Mouse (Mus musculus) kidney, postnatal 10 days (tissue): ENCODE measurements around the gene Sez6.

ENCODE experiments used
- DNase-seq: peaks from one replicate; pipeline ENCODE4 v3.0.0; 2021; ENCODE audit warnings: mixed read lengths

Sez6 gene

DNA sequence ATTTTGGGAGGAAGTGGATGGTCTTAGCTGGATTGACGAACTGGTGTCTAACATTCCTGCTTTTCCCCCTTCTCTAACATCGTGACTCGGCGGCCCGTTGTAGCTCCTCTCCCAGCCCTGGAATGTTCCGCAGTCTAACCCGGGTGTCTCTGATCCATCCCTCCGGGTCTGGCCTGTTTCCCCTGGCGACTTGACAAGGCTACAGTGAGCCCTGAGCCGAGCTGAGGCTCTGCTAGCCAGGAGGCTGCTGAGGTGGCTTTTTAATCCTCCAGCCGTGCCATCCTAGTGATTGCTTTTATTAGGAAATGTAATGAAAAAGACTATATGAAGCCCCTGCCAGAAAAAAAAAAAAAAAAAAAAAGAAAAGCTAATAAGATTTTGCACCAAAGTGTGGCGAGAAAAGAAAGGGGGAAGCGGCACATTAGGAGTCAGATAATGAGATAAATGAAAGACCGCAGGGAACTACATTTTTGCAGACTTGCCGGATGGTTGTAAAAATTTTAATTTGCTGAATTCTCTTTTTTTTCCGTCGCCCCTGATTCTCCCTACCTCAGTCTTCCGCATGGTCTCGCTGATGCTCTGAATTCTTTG is 24.4 kb upstream of the Sez6 start:
- DNase-seq: peak; percentile 39

- DNase-seq: no peak
Measured at GRCm38 (mm10) chr11:77906747-77907174, 23.8 kb upstream of the Sez6 start.

DNA sequence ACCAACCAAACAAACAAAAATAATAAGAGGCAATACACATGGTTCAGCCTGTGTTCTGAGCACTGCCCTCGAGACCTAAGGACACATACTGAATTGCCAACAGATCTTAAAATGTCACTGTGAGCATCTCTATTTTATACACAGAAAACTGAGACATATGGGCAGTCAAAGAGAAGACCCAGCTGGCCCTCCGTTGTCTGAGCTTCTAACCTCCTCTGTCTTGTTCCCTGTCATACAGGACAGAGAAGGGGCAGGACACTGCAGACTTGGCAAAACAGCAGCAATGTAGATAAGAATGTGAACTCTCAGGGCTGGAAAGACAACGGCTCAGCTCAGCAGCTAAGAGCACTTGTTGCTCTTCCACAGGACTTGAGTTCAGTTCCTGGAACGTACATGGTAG is 22.1 kb upstream of the Sez6 start:
- DNase-seq: no peak

GRCm38 (mm10) chr11:77909376-77909775 is 21.2 kb upstream of the Sez6 start:
- no peak for DNase-seq

DNA sequence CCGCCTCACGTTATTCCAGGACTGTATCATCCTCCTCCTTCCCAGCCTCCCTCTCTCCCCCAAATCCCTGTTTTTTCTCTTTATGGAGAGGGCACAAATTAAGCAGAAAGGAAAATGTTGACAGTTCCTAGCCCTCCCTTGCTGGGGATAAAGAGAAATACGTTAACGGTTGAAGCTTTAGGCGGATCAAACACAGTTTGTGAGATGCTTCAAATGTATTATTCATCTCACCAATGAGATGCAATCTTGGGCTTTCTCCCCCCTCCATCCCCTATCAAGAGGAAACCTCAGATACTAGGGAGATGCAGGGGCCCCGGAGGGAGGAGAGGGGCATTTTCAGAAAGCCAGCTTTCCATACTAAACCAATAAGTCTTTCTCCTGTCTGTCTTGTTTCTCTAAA is 20.8 kb upstream of the Sez6 start:
- no peak for DNase-seq

DNA sequence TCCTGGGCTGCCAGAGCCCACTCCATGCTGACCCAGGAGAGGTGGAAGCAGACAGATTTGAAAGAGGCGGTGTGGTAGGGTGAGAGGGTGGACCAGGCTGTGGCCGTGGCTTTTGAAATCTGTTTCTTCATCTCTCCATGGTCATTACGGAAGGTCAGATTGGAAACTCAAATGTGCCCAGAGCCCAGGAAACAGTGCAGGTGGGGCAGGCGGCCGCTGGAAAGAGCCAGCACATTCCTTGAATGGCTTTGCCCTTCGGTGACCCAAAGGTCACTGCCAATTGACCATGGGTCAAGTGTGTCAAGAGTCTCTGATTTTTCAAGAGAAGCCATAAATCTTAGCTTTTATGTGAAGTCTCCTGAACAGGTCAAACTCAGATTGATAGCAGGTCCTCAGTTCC is 17.1 kb upstream of the Sez6 start:
- DNase-seq: no peak

DNA sequence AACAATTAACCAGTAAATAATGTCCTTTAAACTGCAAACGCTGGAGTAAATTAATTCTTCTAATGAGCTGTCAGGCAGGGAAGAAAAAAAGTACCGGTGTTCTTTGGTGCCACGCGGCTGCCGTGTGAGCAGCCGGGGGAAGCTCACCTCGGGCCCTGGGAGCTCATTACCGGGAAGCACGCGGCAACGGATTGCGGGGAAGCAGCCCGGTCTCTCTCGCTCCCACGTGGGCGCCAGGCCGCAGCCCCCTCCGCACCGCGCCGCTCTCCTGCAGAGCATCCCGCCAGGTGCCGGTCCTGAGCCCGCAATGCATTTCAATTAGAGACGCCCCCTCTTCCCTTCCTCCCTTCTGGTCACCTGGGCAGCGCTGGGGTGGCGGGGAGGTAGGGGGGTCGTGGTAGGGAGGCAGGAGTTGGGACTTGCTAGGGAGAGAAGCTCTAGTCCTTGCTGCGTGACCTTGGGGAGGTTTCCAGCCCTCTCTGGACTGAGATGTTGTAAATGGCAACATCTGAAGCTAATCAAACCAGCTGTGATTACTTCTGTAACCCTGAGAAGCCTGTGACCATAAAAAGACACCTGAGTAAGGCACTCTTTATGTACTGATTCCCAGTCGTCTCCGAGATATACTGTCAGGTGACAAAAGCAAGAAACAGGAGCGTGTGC is 15.9 kb upstream of the Sez6 start:
- DNase-seq: no peak

GRCm38 (mm10) chr11:77916741-77917140 is 13.9 kb upstream of the Sez6 start:
- DNase-seq: no peak

DNA sequence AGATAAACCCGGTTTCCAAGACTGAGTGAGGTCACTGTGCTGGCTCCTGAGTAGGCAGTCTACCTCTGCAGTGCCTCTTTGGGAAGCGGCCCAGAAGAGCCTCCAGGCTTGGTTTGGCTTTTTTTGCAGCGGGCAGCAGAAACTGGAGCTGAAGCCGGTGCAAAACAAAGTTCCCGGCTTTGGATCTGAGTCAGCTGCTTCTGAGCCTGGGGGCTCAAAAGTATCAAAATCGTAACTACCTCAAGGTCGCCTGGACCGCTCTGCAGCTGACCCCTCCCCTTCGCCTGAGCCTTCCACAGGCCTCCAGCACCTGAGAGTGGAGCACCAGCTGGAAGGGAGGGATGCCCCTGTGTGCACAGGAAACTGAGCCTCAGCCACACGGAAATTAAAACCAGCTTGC is 13.4 kb upstream of the Sez6 start:
- DNase-seq: peak; percentile 63

DNA sequence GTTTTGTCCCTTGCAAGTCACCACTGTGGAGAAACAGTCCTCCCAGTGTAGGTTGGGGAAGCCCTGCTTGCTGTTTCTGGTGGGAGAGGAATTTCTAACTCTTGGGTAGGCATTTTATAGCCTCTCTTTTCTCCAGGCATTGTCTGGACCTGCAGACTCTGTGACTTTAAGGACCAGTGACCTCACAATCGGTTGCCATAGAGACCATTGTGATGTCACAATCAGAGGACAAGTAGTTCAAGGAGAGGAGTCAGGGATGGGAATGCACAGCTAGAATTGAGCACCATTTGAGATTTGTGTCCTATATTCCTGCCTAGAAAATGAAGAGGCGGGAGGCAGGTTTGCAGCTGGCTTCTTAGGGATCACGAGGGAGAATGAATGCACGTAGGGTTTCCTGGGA is 7.3 kb upstream of the Sez6 start:
- no peak for DNase-seq

- no peak for DNase-seq
Measured at GRCm38 (mm10) chr11:77925836-77926657, 4.6 kb upstream of the Sez6 start.

GRCm38 (mm10) chr11:77926666-77927065 is 3.9 kb upstream of the Sez6 start:
- DNase-seq: no peak

DNA sequence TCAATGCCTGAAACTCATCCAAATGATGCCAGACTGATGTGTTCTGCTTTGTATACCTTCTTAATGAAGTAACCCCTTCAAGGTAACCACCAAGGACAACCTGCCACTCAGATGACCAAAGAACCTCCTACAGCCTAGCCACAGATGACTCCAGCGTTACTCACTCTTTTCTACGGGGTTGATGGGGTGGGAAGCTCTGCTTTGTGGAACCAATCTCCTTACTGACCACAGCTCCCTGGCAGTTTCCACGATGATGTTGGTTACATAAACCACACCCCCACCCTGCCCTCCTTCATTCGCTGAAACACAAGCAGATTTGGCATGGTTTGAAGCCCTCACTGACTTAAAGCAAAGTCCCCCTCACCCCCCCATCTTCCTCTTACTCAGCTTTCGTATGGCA is 2.8 kb upstream of the Sez6 start:
- no peak for DNase-seq

DNA sequence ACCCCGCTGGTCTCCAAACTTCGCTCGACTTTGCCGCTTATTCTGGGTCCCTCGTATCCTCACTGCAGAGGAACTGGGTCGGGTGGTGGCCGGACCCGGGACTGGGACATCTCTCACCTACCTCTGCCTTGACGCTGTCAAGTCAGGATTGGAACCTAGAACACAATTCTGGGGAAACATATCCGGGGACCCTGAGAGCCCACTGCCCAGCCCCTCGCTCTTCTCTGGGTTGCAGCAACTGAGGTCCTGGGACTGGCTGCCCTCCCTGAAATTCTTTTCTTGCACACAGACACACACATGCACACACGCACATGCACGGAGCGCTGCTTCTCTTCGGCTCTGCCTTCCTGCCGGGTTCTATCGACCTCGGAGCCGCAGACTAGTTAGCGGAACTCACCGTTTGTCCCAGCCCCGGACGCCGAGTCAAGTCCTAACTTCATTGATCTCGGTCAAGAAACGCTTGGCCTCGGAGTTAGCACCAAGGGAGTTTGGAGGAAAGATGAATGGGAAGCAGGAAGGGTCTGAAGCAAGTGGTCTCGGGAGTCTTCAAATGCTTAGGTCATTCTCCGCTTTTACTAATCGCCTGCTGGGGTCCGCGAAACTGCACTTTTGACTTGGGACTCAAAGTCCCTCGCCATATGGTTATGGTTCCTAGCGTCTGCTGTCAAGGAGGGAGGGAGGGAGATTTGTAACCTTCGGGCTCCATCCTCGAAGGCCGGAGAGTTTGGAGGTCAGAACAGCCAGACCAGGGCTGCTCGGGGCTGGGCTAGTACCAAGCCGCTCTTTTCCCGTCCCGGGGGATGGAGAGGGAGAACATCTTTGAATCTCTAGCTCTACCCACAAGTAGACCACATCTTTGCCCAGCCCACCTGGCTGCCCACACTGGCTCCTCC is 1.2 kb downstream of the Sez6 start:
- no peak for DNase-seq

DNA sequence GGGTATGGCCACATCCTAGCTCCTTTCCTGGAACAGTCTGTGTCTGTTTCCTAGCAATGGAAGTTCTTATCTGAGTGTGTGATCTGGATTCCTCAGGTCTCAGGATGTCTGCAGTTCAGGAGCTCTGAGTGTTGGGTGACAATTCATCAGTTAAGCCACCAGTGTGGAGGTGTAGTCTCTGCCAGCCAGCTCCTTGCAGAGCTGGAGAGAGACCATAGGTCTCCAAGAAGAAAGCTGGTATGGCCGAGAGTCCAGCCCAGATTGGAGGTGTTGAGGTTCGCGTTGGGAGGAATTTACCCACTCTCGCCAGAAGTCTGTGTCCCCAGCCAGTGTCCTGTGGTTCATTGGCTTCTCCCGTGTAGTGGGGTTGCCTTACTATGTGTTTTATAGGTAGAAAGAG is 2.0 kb downstream of the Sez6 start:
- no peak for DNase-seq

- no peak for DNase-seq
Measured at GRCm38 (mm10) chr11:77934111-77934521, 3.5 kb downstream of the Sez6 start.

DNA sequence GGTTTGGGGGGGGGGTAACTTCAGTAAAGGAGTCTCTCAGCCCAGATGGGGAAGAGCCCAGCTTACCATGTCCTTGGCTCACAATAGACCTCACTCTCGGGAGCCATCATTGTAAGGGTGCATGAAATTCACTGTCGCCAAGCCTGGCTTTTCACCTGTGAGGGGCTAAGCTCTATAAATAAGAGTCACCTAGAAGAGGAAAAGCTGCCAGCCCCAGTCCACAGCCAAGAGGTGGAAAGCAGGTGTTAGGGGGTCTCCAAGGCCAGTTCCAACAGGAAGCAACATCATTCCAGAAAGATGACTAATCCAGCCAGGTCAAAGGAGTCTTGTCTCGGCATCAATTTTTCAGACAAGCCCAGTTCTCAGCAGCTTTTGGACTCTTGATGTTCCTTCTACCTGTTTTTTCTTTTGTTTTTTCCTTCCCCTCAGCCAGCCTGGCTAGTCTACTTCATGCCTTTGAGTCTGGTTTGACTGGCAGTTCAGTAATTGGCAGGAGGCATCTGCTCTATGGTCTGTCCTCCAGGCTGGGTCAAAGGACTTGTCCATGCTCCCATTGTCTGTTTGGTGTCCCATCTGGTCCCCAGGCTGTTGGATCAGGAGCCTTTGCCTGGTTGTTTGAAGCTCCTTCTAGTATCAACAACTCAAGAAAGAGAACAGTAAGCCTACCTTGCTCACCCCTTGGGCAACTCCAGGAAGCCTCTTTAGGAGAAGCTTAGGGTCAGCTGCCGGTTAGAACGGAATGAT is 4.1 kb downstream of the Sez6 start:
- DNase-seq: no peak

- DNase-seq: no peak
Measured at GRCm38 (mm10) chr11:77936846-77937245, 6.2 kb downstream of the Sez6 start.

DNA sequence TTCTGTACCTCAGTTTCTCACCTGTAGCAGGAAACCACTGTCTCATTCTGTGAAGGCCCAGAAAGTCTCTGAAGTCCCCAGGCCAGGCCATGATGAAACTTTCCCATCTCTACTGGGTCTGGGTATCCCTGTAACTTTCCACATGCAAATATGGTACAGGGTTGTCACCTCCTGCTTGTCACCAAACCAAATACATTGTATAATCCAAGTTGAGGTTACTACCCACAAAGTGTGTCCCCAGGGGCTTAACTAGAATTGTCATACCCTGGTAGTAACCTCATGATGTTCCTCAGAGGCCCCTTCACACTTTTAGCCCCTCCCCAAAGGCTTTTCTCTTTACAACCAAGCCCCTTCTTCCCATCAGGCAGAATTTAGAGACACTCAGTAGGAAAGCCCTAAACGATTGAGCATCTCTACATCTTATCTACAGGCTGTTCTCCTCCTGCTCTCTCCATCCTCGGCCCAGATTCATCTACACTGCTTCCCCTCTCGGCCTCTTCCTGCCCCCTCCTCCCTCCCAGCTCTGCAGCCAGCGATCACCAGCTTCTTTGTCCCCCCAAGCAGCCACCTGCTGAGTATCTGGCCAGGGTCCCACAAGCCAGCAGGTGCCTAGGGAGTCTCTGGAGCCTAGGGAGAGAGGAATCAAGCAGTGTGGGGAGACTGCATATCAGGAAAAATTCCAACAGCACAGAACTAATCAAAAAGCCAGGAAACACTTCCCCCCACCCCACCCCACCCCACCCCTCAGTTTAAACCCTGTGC is 7.2 kb downstream of the Sez6 start:
- no peak for DNase-seq

- DNase-seq: no peak
Measured at GRCm38 (mm10) chr11:77942230-77942629, 11.6 kb downstream of the Sez6 start.

GRCm38 (mm10) chr11:77947860-77948259 is 17.3 kb downstream of the Sez6 start:
- no peak for DNase-seq
